Mouse (Mus musculus) frontal cortex, postnatal 10 days (tissue): ENCODE results near the gene Dph6.

ENCODE experiments used
- DNase-seq, 2 experiments: peaks; one replicate each; pipeline ENCODE4 v3.0.0; 2022; ENCODE audit warnings: low spot score in 2 of 2, mixed read lengths in 1 of 2

Dph6 gene

GRCm38 (mm10) chr2:114540416-114540815 lies 114.3 kb downstream of the Dph6 start:
- no peak for DNase-seq

GRCm38 (mm10) chr2:114536032-114536431 lies 118.7 kb downstream of the Dph6 start:
- DNase-seq, result no peak

- no peak for DNase-seq
These were observed 123.6 kb downstream of the Dph6 start for GRCm38 (mm10) chr2:114531010-114531756.

- DNase-seq, result no peak
These were observed 134.3 kb downstream of the Dph6 start for GRCm38 (mm10) chr2:114520414-114520813.

- no peak for DNase-seq
These were observed 134.9 kb downstream of the Dph6 start for GRCm38 (mm10) chr2:114519907-114520306.

GRCm38 (mm10) chr2:114492398-114492797 lies 162.4 kb downstream of the Dph6 start:
- DNase-seq, result no peak

- no peak for DNase-seq
These were observed 162.9 kb downstream of the Dph6 start for GRCm38 (mm10) chr2:114491907-114492306.

GRCm38 (mm10) chr2:114486980-114487379 lies 167.8 kb downstream of the Dph6 start:
- no peak for DNase-seq
